Mouse (Mus musculus) thymus, postnatal 14 days (tissue): Measurements from ENCODE around the gene Psma4.

ENCODE experiments used
- DNase-seq: peaks from one replicate; pipeline ENCODE4 v3.0.0; 2021

Gene Psma4

GRCm38 (mm10) chr9:54994381-54994780 lies 43.8 kb downstream of the Psma4 start:
- no peak for DNase-seq

GRCm38 (mm10) chr9:54995645-54996044 lies 45.1 kb downstream of the Psma4 start:
- no peak for DNase-seq

- DNase-seq: no peak
Measured at GRCm38 (mm10) chr9:55003609-55004008, 53.0 kb downstream of the Psma4 start.
